Mouse (Mus musculus) midbrain, embryonic 16.5 days (tissue): ENCODE data around the gene Abcg4. TPM values are rescaled to one million over a fixed set of nuclear protein-coding genes. Genes with fewer than 3 reads are reported as not detected.

ENCODE experiments used
- ATAC-seq: fragments of 200-750 bp; cut with Nextera tagmentation; 2 replicates; pipeline ENCODE4 v1.8.0; 2017; ENCODE audit warnings: moderate TSS enrichment
- H3K27ac ChIP-seq: fragments of 300-500 bp; sonication (generic); 2 replicates; pipeline ENCODE4 v1.5.1; 2014; ENCODE audit warnings: mild to moderate bottlenecking, low read length, mixed read lengths
- H3K27me3 ChIP-seq: fragments of 300-500 bp; sonication (generic); 2 replicates; pipeline ENCODE4 v1.6.1; 2014; ENCODE audit warnings: low read depth, low read length, mixed read lengths; ENCODE audit not compliant: control insufficient read depth, insufficient read depth
- H3K36me3 ChIP-seq: fragments of 300-500 bp; sonication (generic); 2 replicates; pipeline ENCODE4 v1.6.1; 2014; ENCODE audit warnings: mild to moderate bottlenecking, low read length, moderate library complexity, mixed read lengths; ENCODE audit not compliant: control insufficient read depth, insufficient read depth
- H3K4me1 ChIP-seq: fragments of 300-500 bp; sonication (generic); 2 replicates; pipeline ENCODE4 v1.6.1; 2014; ENCODE audit warnings: mild to moderate bottlenecking, low read length, mixed read lengths; ENCODE audit not compliant: control insufficient read depth, insufficient read depth
- H3K4me2 ChIP-seq: fragments of 300-500 bp; sonication (generic); 2 replicates; pipeline ENCODE4 v1.6.1; 2014; ENCODE audit warnings: mild to moderate bottlenecking, low read length, mixed read lengths
- H3K4me3 ChIP-seq: fragments of 300-500 bp; sonication (generic); 2 replicates; pipeline ENCODE4 v1.5.1; 2014; ENCODE audit warnings: low read depth, mild to moderate bottlenecking, low read length, moderate library complexity, mixed read lengths
- H3K9ac ChIP-seq: fragments of 300-500 bp; sonication (generic); 2 replicates; pipeline ENCODE4 v1.6.1; 2014; ENCODE audit warnings: low read depth, low read length, mixed read lengths
- H3K9me3 ChIP-seq: fragments of 300-500 bp; sonication (generic); replicated peaks from 2 replicates; pipeline ENCODE4 v1.6.1; 2014; ENCODE audit warnings: mild to moderate bottlenecking, low read length, mixed read lengths; ENCODE audit not compliant: control insufficient read depth, poor library complexity, severe bottlenecking
- WGBS: fragments of 180-500 bp; shearing (Covaris S2); extraction: QIAGEN DNeasy Blood & Tissue Kit; methylation state at CpG from one replicate; pipeline ENCODE4 v1.1.7; 2014; 5-methylcytosine and 5-hydroxymethylcytosine counted together
- polyA plus RNA-seq: library from polyadenylated mRNA; unstranded; fragments of >200 nt; fragmentation: Nextera tagmentation; extraction: Ambion mirVana; gene quantifications from 2 replicates; pipeline ENCODE4 v1.2.1, GENCODE M21; 2015

Abcg4 gene
- polyA plus RNA-seq, 1 experiment from 2014 or later: 33.9 TPM

DNA sequence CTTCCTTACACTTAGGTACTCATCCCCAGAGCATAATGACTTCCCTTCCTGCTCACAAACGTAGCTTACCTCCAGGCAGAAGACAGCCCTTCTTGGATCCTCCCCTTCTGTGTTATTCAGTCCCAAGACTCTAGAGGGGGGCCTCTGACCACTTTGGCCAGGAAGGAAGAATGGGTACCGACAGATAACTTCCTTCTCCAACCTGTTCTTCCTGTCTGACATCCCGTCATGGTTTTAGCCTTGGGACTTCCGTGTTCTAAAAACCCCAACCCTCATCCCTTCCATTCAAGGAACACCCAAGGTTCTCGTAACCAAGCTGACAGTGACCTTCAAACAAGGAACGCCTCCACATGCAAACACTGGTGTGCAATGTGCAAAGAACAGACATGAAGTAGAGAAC lies 20.0 kb downstream of the Abcg4 start, which contains the start of gene Nlrx1:
Gene Nlrx1 (minus strand): TSS at position 168 of the 400 bp plus-strand sequence.
- Histone ChIP-seq H3K9ac (peak within 1 kb of the TSS; percentile 47), H3K9me3 (no peaks in the 10 kb centered on the region), H3K27me3 (no peaks in the 10 kb centered on the region), H3K27ac (peak within 1 kb of the TSS; percentile 64), H3K4me1 (peaks cover 22% of the 10 kb centered on the region), H3K4me3 (peak within 1 kb of the TSS; percentile 24), H3K4me2 (peak within 1 kb of the TSS; percentile 47), H3K36me3 (0 out of 2 replicates have a peak, but pooled peaks cover 2% of the 10 kb centered on the region)
- WGBS: 81% methylated on average over 6 of the region's 6 CpGs
- no peak for ATAC-seq

DNA sequence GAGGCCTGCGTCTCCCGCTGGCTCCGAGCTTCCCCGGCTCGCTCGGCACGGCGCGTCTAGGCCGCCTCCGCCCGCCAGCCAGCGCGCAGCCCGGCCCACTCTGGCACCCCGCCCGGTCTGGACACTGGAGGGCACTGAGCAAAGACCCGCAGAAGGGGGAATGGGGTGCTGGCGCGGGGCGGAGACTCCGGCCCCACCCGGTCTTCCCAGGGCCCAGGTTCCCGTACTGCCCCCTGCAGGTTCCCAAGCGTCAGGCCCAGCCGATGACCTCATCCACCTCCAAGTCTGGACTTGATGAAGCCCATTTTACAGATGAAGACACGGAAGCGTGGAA lies 20.4 kb downstream of the Abcg4 start:
- peak overlapping the region; percentile 47 for H3K9ac ChIP-seq
- H3K27me3 ChIP-seq: no peaks in the 10 kb centered on the region
- ATAC-seq: peak; percentile 62
- H3K9me3 ChIP-seq: no peaks in the 10 kb centered on the region
- 8% methylated on average over 27 of the region's 28 CpGs for WGBS
- H3K4me2 ChIP-seq: peak overlapping the region; percentile 47
- H3K4me1 ChIP-seq: peaks cover 22% of the 10 kb centered on the region
- peak overlapping the region; percentile 24 for H3K4me3 ChIP-seq
- H3K27ac ChIP-seq: peak overlapping the region; percentile 64
- no peaks in the 10 kb centered on the region for H3K36me3 ChIP-seq

DNA sequence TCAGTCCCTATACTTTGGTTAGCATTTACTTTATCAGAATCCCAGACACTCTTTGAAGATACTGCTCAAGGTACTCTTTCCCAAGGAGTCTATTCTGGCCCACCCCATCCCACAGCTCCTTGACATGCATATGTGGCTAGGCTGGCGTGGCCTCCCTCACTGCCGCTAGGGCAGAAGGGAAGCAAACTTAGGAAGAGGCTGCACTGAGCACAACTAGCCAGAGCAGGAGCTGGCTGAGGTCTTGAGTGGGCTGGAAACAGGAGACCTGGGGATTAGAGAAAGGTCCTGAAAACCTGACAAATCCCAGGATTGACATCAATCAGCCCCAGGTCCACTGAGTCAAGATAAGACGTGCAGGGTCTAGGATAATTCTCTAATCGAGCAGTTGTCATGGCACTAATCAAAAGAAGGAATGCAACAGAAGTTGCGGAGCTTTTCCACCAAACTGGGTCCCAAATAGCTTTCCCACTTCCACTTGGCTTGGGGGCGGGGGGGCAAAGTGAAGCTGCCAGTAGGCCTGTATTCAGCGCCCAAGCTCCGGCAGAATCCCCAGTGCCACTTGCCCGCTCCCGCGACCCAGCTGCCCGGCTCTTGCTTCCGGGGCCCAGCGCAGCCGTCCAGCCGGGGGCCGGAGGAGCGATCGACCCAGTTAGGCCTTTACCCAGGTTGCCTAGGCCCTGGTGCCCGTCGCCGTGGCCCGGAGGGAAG lies 20.9 kb downstream of the Abcg4 start:
- Histone ChIP-seq H3K27ac (peak overlapping the region; percentile 64), H3K4me1 (peaks cover 22% of the 10 kb centered on the region), H3K27me3 (no peaks in the 10 kb centered on the region), H3K9ac (peak overlapping the region; percentile 47), H3K36me3 (no peaks in the 10 kb centered on the region), H3K4me3 (peak overlapping the region; percentile 24), H3K4me2 (peak overlapping the region; percentile 47), H3K9me3 (no peaks in the 10 kb centered on the region)
- 4% methylated on average over 21 of the region's 23 CpGs for WGBS
- peak; percentile 3; the same call in 1 of the 2 replicates for ATAC-seq

DNA sequence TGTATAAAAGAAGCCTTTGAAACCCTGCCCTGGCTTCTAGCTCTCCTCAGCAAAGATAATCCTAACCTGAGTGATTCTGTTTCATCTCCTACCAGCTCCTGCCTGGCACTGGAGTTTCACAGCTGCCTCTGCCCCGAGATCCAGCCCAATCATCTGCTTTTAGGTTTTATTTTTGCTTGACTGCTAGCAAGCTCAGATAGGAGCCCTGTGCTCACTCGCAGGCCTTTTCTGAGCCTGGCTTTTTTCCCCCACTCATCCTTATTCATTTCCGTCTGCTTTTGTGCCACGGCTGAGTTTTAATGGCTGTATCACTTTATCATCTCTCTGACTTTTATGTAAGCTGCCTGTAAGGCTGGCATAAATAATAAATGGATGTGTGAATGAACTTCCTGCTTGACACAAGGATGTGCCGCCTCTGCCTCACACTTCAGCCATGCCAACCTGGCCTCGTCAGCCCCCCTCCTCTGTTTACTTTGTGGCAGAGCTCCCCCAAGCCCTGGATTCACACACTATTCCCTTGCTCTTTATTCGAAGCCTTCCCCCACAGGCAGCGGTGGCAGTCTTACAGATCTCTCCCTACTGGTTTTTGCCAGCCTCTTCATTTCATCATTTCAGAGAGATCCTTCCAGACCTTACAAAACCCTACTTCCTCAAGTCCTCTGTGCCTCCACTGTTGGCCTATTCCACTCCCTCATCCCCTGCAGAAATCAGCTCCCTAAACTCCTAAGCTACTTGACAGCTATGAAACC lies 21.8 kb downstream of the Abcg4 start:
- 0 out of 2 replicates have a peak, but pooled peaks have one; percentile 29 for ATAC-seq
- H3K36me3 ChIP-seq: no peaks in the 10 kb centered on the region
- 40% methylated on average over 8 of the region's 8 CpGs for WGBS
- H3K4me1 ChIP-seq: peaks cover 22% of the 10 kb centered on the region
- H3K9ac ChIP-seq: peak overlapping the region; percentile 27; the same call in 1 of the 2 replicates
- no peak overlapping the region for H3K4me3 ChIP-seq
- H3K27me3 ChIP-seq: no peaks in the 10 kb centered on the region
- H3K27ac ChIP-seq: peak overlapping the region; percentile 64
- H3K4me2 ChIP-seq: no peak overlapping the region
- no peaks in the 10 kb centered on the region for H3K9me3 ChIP-seq

DNA sequence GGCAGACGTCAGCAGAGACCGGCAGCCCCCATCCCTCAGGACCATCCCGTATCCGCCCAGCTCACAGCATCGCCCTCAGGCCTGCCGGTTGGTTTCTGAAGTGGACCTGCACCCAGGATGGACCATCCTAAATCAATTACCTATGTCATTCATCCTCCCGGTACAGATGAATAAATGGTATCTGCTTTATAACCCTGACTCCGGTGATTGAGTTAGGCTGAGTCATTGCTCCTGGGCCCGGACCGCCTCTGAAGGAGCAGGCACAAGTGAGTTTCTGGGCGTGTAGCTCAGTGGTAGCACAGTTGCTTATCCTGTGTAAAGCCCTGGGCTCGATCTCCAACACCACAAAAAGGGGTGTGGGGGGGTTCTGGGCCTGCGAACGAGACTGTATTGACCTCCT lies 27.0 kb downstream of the Abcg4 start:
- no peak overlapping the region for H3K4me2 ChIP-seq
- H3K27ac ChIP-seq: no peak overlapping the region
- no peak overlapping the region for H3K4me3 ChIP-seq
- no peaks in the 10 kb centered on the region for H3K9me3 ChIP-seq
- 86% methylated on average over 14 of the region's 14 CpGs for WGBS
- no peak for ATAC-seq
- H3K36me3 ChIP-seq: no peaks in the 10 kb centered on the region
- H3K4me1 ChIP-seq: peaks cover 15% of the 10 kb centered on the region
- H3K9ac ChIP-seq: 0 out of 2 replicates have a peak overlapping the region, but pooled peaks have one; percentile 10
- H3K27me3 ChIP-seq: no peaks in the 10 kb centered on the region

DNA sequence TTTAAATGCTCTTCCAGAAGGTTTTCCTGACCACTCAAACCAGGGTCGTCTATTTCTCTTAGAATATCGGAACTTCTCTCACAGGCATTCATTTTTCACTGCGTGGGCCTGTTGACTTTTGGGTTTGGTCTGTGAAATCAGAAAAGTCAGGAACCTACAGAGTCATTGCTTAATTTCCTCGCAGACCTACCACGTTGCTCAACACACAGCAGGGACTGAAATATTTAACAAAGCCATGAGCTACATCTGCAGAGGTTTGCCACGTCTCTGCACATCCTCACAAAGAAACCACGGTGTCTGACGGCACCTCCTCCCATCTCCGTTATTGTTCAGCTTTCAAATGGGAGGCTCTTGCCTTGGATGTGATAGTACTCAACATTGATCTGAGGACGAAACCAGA lies 29.4 kb downstream of the Abcg4 start:
- Histone ChIP-seq H3K27ac (no peak overlapping the region), H3K27me3 (no peaks in the 10 kb centered on the region), H3K4me1 (peaks cover 21% of the 10 kb centered on the region), H3K4me3 (no peak overlapping the region), H3K9ac (no peak overlapping the region), H3K4me2 (no peak overlapping the region), H3K9me3 (no peaks in the 10 kb centered on the region), H3K36me3 (no peaks in the 10 kb centered on the region)
- no peak for ATAC-seq
- WGBS: 75% methylated on average over 10 of the region's 10 CpGs

DNA sequence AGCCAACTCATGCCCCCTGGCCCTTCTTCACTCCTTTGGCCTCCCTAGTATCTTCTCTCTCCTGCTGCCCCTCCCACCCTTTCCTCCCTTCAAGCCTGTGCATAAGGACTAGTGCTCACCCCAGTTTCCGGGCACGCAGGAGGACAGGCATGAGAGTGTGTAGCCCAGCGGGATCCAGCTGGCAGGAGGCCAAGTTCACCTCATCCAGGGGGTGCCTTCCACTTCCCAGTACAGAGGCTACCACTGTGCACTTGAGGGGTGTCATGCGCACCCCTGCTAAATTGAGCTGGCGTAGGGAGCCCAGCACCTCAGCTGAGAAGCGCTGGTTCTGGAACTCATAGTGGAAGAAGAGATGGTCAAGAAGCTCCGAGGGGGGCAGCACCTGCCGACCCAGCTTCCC lies 32.2 kb downstream of the Abcg4 start:
- no peaks in the 10 kb centered on the region for H3K27me3 ChIP-seq
- WGBS: 85% methylated on average over 8 of the region's 8 CpGs
- no peak overlapping the region for H3K4me2 ChIP-seq
- H3K4me3 ChIP-seq: no peak overlapping the region
- no peaks in the 10 kb centered on the region for H3K9me3 ChIP-seq
- H3K36me3 ChIP-seq: no peaks in the 10 kb centered on the region
- no peak overlapping the region for H3K9ac ChIP-seq
- H3K4me1 ChIP-seq: peaks cover 28% of the 10 kb centered on the region
- H3K27ac ChIP-seq: no peak overlapping the region
- ATAC-seq: no peak

DNA sequence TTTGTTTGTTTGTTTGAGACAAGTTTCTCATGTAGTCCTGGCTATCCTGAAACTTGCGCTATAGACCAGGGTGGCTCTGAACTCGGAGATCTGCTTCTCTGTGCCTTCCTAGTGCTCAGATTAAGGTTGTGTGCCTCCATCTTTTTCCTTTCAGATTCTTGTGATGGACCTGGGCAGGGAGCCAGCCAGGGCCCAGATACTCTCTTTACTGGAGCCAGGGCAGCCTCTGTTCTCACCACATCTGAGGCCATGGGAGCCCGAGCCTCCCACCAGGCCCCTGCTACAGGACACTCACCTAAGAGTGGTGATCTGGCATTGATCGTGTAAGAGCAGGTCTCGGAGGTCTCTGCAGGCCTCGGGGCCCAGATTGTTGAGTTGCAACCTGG lies 33.3 kb downstream of the Abcg4 start:
- 0 out of 2 replicates have a peak, but pooled peaks have one; percentile 33 for ATAC-seq
- no peaks in the 10 kb centered on the region for H3K36me3 ChIP-seq
- WGBS: 30% methylated on average over 6 of the region's 6 CpGs
- H3K4me1 ChIP-seq: peaks cover 28% of the 10 kb centered on the region
- no peaks in the 10 kb centered on the region for H3K27me3 ChIP-seq
- H3K9me3 ChIP-seq: no peaks in the 10 kb centered on the region
- H3K4me2 ChIP-seq: peak overlapping the region; percentile 10; the same call in 1 of the 2 replicates
- peak overlapping the region; percentile 87 for H3K27ac ChIP-seq
- H3K9ac ChIP-seq: no peak overlapping the region
- H3K4me3 ChIP-seq: no peak overlapping the region
